Mouse (Mus musculus) limb, embryonic 11.5 days (tissue): Measurements from ENCODE around the gene Sostdc1. TPM values are rescaled to one million over a fixed set of nuclear protein-coding genes. Genes with fewer than 3 reads are reported as not detected.

Experiments
- ATAC-seq: fragments of 200-750 bp; cut with Nextera tagmentation; 2 replicates; pipeline ENCODE4 v1.8.0; 2017; ENCODE audit warnings: low read depth; ENCODE audit not compliant: insufficient number of reproducible peaks, low FRiP score, low TSS enrichment
- DNase-seq: peaks from one replicate; pipeline ENCODE4 v3.0.0-alpha.2; 2015; ENCODE audit warnings: low spot score
- H3K27ac ChIP-seq: fragments of 300-500 bp; sonication (generic); replicated peaks from 2 replicates; pipeline ENCODE4 v1.5.1; 2014; ENCODE audit warnings: low read depth, mild to moderate bottlenecking, low read length
- H3K27me3 ChIP-seq: fragments of 300-500 bp; sonication (generic); 2 replicates; pipeline ENCODE4 v1.6.1; 2014; ENCODE audit warnings: mild to moderate bottlenecking, low read length, mixed read lengths; ENCODE audit not compliant: control insufficient read depth, insufficient read depth
- H3K36me3 ChIP-seq: fragments of 300-500 bp; sonication (generic); 2 replicates; pipeline ENCODE4 v1.6.1; 2014; ENCODE audit warnings: mild to moderate bottlenecking, low read length, moderate library complexity, mixed read lengths; ENCODE audit not compliant: control insufficient read depth, insufficient read depth
- H3K4me1 ChIP-seq: fragments of 300-500 bp; sonication (generic); 2 replicates; pipeline ENCODE4 v1.6.1; 2014; ENCODE audit warnings: low read length, mixed read lengths; ENCODE audit not compliant: control insufficient read depth, insufficient read depth
- H3K4me2 ChIP-seq: fragments of 300-500 bp; sonication (generic); 2 replicates; pipeline ENCODE4 v1.6.1; 2014; ENCODE audit warnings: low read depth, mild to moderate bottlenecking, moderate library complexity; ENCODE audit not compliant: severe bottlenecking
- H3K4me3 ChIP-seq: fragments of 300-500 bp; sonication (generic); 2 replicates; pipeline ENCODE4 v1.5.1; 2014; ENCODE audit warnings: low read depth, low read length
- H3K9ac ChIP-seq: fragments of 300-500 bp; sonication (generic); 2 replicates; pipeline ENCODE4 v1.6.1; 2014; ENCODE audit warnings: mild to moderate bottlenecking, low read length
- H3K9me3 ChIP-seq: fragments of 300-500 bp; sonication (generic); 2 replicates; pipeline ENCODE4 v1.6.1; 2016; ENCODE audit warnings: low read length; ENCODE audit not compliant: control insufficient read depth
- WGBS: fragments of 180-500 bp; shearing (Covaris S2); extraction: QIAGEN DNeasy Blood & Tissue Kit; methylation state at CpG from one replicate; pipeline ENCODE4 v1.1.7; 2014; 5-methylcytosine and 5-hydroxymethylcytosine counted together
- polyA plus RNA-seq: library from polyadenylated mRNA; unstranded; fragments of >200 nt; fragmentation: Nextera tagmentation; extraction: Ambion mirVana; gene quantifications from 2 replicates; pipeline ENCODE4 v1.2.1, GENCODE M21; 2014

The Sostdc1 gene
- polyA plus RNA-seq, 1 experiment from 2014 or later = 22.6 TPM

DNA sequence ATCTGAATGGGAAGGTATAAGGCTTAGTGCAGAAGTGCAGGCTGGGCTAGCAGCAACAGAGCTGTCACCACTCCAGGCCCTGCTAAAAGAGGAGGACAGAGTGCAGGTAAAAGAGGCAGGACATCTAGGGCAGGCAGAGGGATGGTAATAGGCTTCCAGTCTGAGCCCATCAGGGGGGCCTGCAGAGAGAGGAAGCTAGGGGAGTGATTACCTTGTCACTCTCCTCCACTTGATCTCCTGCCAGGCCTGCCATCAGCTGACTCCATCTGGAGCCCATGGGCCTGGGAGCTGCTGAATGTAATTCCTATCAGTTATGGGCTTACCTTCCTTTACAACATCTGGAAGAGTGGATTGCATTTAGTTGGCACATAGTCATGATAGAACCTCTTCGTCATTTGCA lies 18.7 kb downstream of the Sostdc1 start:
- ATAC-seq (no peak), DNase-seq (no peak)
- H3K36me3 ChIP-seq = no peaks in the 10 kb centered on the region
- H3K27ac ChIP-seq = no peak overlapping the region
- WGBS = 92% methylated on average over 1 of the region's 1 CpGs
- H3K9me3 ChIP-seq = no peaks in the 10 kb centered on the region
- H3K27me3 ChIP-seq = no peaks in the 10 kb centered on the region
- H3K9ac ChIP-seq = no peak overlapping the region
- no peak overlapping the region for H3K4me3 ChIP-seq
- H3K4me1 ChIP-seq = no peaks in the 10 kb centered on the region
- no peak overlapping the region for H3K4me2 ChIP-seq

DNA sequence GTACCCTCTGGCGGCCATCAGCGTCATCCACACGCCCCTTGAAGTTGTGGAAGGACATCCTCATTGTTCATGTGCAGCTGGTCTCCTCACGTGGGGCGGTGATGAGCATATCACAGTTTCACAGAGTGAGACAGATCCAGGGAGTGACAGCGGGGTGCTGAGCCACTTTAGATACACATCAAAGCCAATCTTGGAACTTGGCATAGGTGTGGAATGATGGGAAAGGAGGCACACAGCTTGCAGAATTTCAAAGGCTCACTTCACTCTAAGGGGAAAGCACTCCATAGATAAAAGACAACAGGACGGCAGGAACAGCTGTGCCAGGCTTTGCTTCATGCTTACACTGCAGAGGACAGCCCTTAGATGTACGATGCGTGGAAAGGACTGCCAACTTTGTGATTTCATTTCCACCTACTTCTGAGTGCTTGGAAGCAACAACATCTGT lies 19.9 kb downstream of the Sostdc1 start:
- DNase-seq = no peak
- WGBS = 72% methylated on average over 9 of the region's 9 CpGs

DNA sequence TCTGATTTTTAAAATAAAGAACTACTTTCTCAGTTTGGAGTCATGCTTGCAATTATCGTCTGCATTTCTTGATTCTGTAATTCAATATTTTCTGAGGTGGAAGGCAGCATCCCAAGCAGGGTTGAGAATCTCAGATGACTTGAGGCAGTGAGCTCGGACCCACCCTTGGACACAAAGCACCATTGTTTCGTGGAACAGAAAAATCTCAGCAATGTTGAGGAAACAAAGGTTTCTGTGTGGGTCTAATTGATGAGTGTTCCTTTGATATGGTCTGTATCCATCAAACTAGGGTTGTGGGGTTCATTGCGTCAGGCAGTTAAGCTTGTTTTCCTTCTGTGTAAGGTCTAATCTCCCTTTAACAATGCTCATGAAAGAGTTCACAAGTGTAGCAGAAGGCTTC lies 30.2 kb downstream of the Sostdc1 start:
- Histone ChIP-seq H3K4me3 (no peak overlapping the region), H3K4me1 (no peaks in the 10 kb centered on the region), H3K27me3 (no peaks in the 10 kb centered on the region), H3K36me3 (no peaks in the 10 kb centered on the region), H3K9ac (no peak overlapping the region), H3K4me2 (no peak overlapping the region), H3K9me3 (no peaks in the 10 kb centered on the region), H3K27ac (no peak overlapping the region)
- ATAC-seq (no peak), DNase-seq (no peak)
- WGBS = 84% methylated on average over 4 of the region's 4 CpGs

More for the DNA sequence above, 19.9 kb downstream of the Sostdc1 start:
- Histone ChIP-seq H3K9ac (no peak overlapping the region), H3K4me2 (no peak overlapping the region), H3K27ac (no peak overlapping the region), H3K36me3 (no peaks in the 10 kb centered on the region), H3K27me3 (no peaks in the 10 kb centered on the region), H3K4me3 (no peak overlapping the region), H3K4me1 (no peaks in the 10 kb centered on the region), H3K9me3 (no peaks in the 10 kb centered on the region)
- ATAC-seq = no peak

DNA sequence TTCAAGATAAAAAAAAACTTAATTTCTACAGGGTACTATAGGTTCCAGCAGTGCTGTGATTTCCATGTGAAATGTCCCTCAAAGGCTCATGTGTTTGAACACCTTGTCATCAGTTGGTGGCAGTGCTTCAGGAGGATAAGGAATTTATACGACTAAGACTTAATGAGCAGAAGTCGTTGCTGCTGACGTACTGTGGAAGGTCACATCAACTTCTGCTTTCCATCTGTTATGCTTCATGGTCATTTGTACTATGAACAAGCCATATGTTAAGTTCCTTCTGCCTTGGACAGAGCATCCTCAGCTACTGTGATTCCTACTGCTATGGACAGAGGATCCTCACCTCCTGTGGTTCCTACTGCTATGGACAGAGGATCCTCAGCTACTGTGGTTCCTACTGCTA lies 46.1 kb downstream of the Sostdc1 start:
- Histone ChIP-seq H3K9me3 (no peaks in the 10 kb centered on the region), H3K36me3 (no peaks in the 10 kb centered on the region), H3K4me1 (no peaks in the 10 kb centered on the region), H3K4me3 (no peak overlapping the region), H3K27me3 (no peaks in the 10 kb centered on the region), H3K9ac (no peak overlapping the region), H3K27ac (no peak overlapping the region), H3K4me2 (no peak overlapping the region)
- ATAC-seq (no peak), DNase-seq (no peak)
- WGBS = 71% methylated on average over 3 of the region's 3 CpGs

DNA sequence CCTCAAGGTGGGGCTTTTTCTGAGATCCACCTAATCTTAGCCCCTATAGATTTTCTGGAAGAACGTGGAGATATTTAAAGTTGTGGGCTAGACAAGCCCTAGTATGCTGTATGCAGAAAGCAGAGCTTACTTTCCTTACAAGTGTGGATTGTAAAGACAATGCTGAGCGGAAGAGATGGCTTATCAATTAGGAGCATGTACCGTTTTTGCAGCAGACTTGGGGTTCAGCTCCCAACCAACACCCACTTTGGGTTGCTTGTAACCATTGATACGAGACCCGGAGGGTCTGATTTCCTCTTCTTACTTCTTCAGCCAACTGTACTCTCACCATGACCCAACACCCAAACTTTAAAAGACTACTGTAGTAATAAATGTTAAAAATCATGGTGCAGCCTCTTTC lies 46.8 kb downstream of the Sostdc1 start:
- no peak overlapping the region for H3K9ac ChIP-seq
- DNase-seq = no peak
- H3K4me2 ChIP-seq = no peak overlapping the region
- H3K4me1 ChIP-seq = no peaks in the 10 kb centered on the region
- H3K36me3 ChIP-seq = no peaks in the 10 kb centered on the region
- ATAC-seq = no peak
- H3K9me3 ChIP-seq = no peaks in the 10 kb centered on the region
- no peak overlapping the region for H3K4me3 ChIP-seq
- 92% methylated on average over 5 of the region's 5 CpGs for WGBS
- no peaks in the 10 kb centered on the region for H3K27me3 ChIP-seq
- no peak overlapping the region for H3K27ac ChIP-seq

DNA sequence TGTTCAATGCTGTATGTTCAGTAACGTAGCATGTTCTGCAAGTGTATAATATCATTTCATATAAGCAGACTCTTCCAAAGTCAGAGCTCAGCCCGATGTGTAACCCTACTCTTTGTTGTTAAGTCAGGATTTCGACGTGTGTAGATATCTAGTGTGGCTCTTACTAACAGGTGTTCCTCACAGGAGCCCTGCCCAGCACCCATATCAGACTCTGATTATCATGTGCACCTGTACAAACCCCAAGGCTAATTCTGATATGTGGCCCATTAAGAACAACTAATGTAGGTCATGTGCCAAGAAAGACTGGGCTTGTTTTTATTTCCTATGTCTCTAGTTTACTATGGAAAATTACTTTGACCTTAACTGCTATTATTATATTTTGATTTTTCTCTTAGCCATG lies 50.1 kb downstream of the Sostdc1 start:
- H3K4me1 ChIP-seq = no peaks in the 10 kb centered on the region
- H3K4me3 ChIP-seq = no peak overlapping the region
- 90% methylated on average over 4 of the region's 4 CpGs for WGBS
- ATAC-seq (no peak), DNase-seq (no peak)
- H3K36me3 ChIP-seq = no peaks in the 10 kb centered on the region
- H3K4me2 ChIP-seq = no peak overlapping the region
- H3K27me3 ChIP-seq = no peaks in the 10 kb centered on the region
- no peaks in the 10 kb centered on the region for H3K9me3 ChIP-seq
- H3K27ac ChIP-seq = no peak overlapping the region
- H3K9ac ChIP-seq = no peak overlapping the region

Other genes with a start within 250 kb of the Sostdc1 start
- gene Ankmy2, start 157.0 kb upstream of the Sostdc1 start, polyA plus RNA-seq = 28.1 and 28.5 TPM in 2 replicates
- gene Bzw2, start 156.1 kb upstream of the Sostdc1 start, polyA plus RNA-seq = 312 and 328 TPM in 2 replicates
- gene Lrrc72, start 60.7 kb upstream of the Sostdc1 start, polyA plus RNA-seq = not detected in 2 replicates
- gene Ispd, start 67.3 kb downstream of the Sostdc1 start, polyA plus RNA-seq = 5.1 and 5.5 TPM in 2 replicates
- 2.0 and 2.7 TPM in 2 replicates for gene D630036H23Rik, start 68.0 kb downstream of the Sostdc1 start, polyA plus RNA-seq